Mouse (Mus musculus): Measurements from ENCODE around the gene Tuba1c.
"Not testable (repeated sequence)": the region's sequence is repeated elsewhere in the genome, so short reads cannot be mapped to it uniquely, and the experiment has no call there.

Gene Tuba1c

GRCm38 (mm10) chr15:99056332-99056731 lies 26.6 kb downstream of the Tuba1c start:
- in situ Hi-C loops (cut with MboI) = no loop called here

- in situ Hi-C loops (cut with MboI) = no loop called here
Observed at GRCm38 (mm10) chr15:99065557-99066165, 36.0 kb downstream of the Tuba1c start.

- in situ Hi-C loops (cut with MboI) = no loop called here
Observed at GRCm38 (mm10) chr15:99071988-99072387, 42.3 kb downstream of the Tuba1c start.

- in situ Hi-C loops (cut with MboI) = no loop called here
Observed at GRCm38 (mm10) chr15:99074019-99074599, 44.4 kb downstream of the Tuba1c start, which contains the start of gene Troap. Gene Troap, plus strand, starts transcription at chr15:99074575.

- in situ Hi-C loops (cut with MboI) = no loop called here
Observed at GRCm38 (mm10) chr15:99074600-99075333, 45.1 kb downstream of the Tuba1c start.

GRCm38 (mm10) chr15:99076011-99076410 lies 46.3 kb downstream of the Tuba1c start:
- in situ Hi-C loops (cut with MboI) = not testable (repeated sequence)

- in situ Hi-C loops (cut with MboI) = no loop called here
Observed at GRCm38 (mm10) chr15:99078181-99078910, 48.7 kb downstream of the Tuba1c start.

- in situ Hi-C loops (cut with MboI) = no loop called here
Observed at GRCm38 (mm10) chr15:99079804-99080203, 50.1 kb downstream of the Tuba1c start.

GRCm38 (mm10) chr15:99082322-99082721 lies 52.6 kb downstream of the Tuba1c start:
- in situ Hi-C loops (cut with MboI) = no loop called here

- in situ Hi-C loops (cut with MboI) = no loop called here
Observed at GRCm38 (mm10) chr15:99082840-99083239, 53.1 kb downstream of the Tuba1c start.

GRCm38 (mm10) chr15:99083258-99083657 lies 53.6 kb downstream of the Tuba1c start:
- in situ Hi-C loops (cut with MboI) = no loop called here

- in situ Hi-C loops (cut with MboI) = no loop called here
Observed at GRCm38 (mm10) chr15:99083867-99084557, 54.3 kb downstream of the Tuba1c start.

GRCm38 (mm10) chr15:99084618-99085017 lies 54.9 kb downstream of the Tuba1c start:
- in situ Hi-C loops (cut with MboI) = no loop called here

GRCm38 (mm10) chr15:99085997-99086396 lies 56.3 kb downstream of the Tuba1c start:
- in situ Hi-C loops (cut with MboI) = no loop called here

GRCm38 (mm10) chr15:99087253-99088075 lies 57.8 kb downstream of the Tuba1c start, which contains the start of gene C1ql4:
Gene C1ql4, minus strand, starts transcription at chr15:99087817.
- in situ Hi-C loops (cut with MboI) = no loop called here

All from mature B cell (primary cell).